Mouse (Mus musculus) forebrain, embryonic 13.5 days (tissue): Measurements from ENCODE around the gene Txndc15. TPM values are rescaled to one million over a fixed set of nuclear protein-coding genes. Genes with fewer than 3 reads are reported as not detected.
"Not testable (repeated sequence)": the region's sequence is repeated elsewhere in the genome, so short reads cannot be mapped to it uniquely, and the experiment has no call there.

Experiments
- ATAC-seq: fragments of 200-750 bp; cut with Nextera tagmentation; 2 replicates; pipeline ENCODE4 v1.8.0; 2017
- H3K27ac ChIP-seq: fragments of 300-500 bp; sonication (generic); 2 replicates; pipeline ENCODE4 v1.5.1; 2015; ENCODE audit warnings: inconsistent platforms, mild to moderate bottlenecking, moderate library complexity
- H3K27me3 ChIP-seq: fragments of 300-500 bp; sonication (generic); 2 replicates; pipeline ENCODE4 v1.6.1; 2015; ENCODE audit warnings: mild to moderate bottlenecking, inconsistent platforms
- H3K36me3 ChIP-seq: fragments of 300-500 bp; sonication (generic); 2 replicates; pipeline ENCODE4 v1.6.1; 2015; ENCODE audit warnings: mild to moderate bottlenecking, inconsistent platforms; ENCODE audit not compliant: poor library complexity, severe bottlenecking
- H3K4me1 ChIP-seq: fragments of 300-500 bp; sonication (generic); 2 replicates; pipeline ENCODE4 v1.6.1; 2015; ENCODE audit warnings: inconsistent platforms
- H3K4me2 ChIP-seq: fragments of 300-500 bp; sonication (generic); 2 replicates; pipeline ENCODE4 v1.6.1; 2015; ENCODE audit warnings: inconsistent platforms, mild to moderate bottlenecking, moderate library complexity
- H3K4me3 ChIP-seq: fragments of 300-500 bp; sonication (generic); 2 replicates; pipeline ENCODE4 v1.5.1; 2015; ENCODE audit warnings: mild to moderate bottlenecking, inconsistent platforms
- H3K9ac ChIP-seq: fragments of 300-500 bp; sonication (generic); 2 replicates; pipeline ENCODE4 v1.6.1; 2015; ENCODE audit warnings: mild to moderate bottlenecking, inconsistent platforms
- H3K9me3 ChIP-seq: fragments of 300-500 bp; sonication (generic); replicated peaks from 2 replicates; pipeline ENCODE4 v1.6.1; 2016; ENCODE audit warnings: inconsistent platforms
- WGBS: fragments of 180-500 bp; shearing (Covaris S2); methylation state at CpG from one replicate; pipeline ENCODE4 v1.1.7; 2015; 5-methylcytosine and 5-hydroxymethylcytosine counted together
- polyA plus RNA-seq: library from polyadenylated mRNA; unstranded; fragments of >200 nt; fragmentation: Nextera tagmentation; extraction: Ambion mirVana; gene quantifications from 2 replicates; pipeline ENCODE4 v1.2.1, GENCODE M21; 2015

Txndc15 gene
- polyA plus RNA-seq, 1 experiment from 2014 or later, result 98.2 TPM

GRCm38 (mm10) chr13:55695989-55696388 is 18.5 kb upstream of the Txndc15 start:
- Histone ChIP-seq H3K4me1 (peaks cover 29% of the 10 kb centered on the region), H3K36me3 (peaks cover 29% of the 10 kb centered on the region)
- H3K4me2 ChIP-seq, H3K9me3 ChIP-seq, H3K27me3 ChIP-seq, H3K27ac ChIP-seq, H3K9ac ChIP-seq, H3K4me3 ChIP-seq, ATAC-seq: not testable (repeated sequence)
- 100% methylated on average over 1 of the region's 3 CpGs for WGBS

- peaks cover 52% of the 10 kb centered on the region for H3K36me3 ChIP-seq
Observed at GRCm38 (mm10) chr13:55704301-55704700, 10.1 kb upstream of the Txndc15 start.

GRCm38 (mm10) chr13:55712846-55713245 is 1.6 kb upstream of the Txndc15 start:
- Histone ChIP-seq H3K36me3 (peaks cover 4% of the 10 kb centered on the region; the same call in 1 of the 2 replicates), H3K9me3 (no peaks in the 10 kb centered on the region), H3K4me1 (peaks cover 22% of the 10 kb centered on the region), H3K4me2 (no peak overlapping the region), H3K4me3 (no peak overlapping the region), H3K9ac (no peak overlapping the region), H3K27ac (no peak overlapping the region), H3K27me3 (no peaks in the 10 kb centered on the region)
- no peak for ATAC-seq
- 94% methylated on average over 3 of the region's 3 CpGs for WGBS

More at GRCm38 (mm10) chr13:55704301-55704700, 10.1 kb upstream of the Txndc15 start:
- 90% methylated on average over 4 of the region's 4 CpGs for WGBS
- Histone ChIP-seq H3K9ac (no peak overlapping the region), H3K4me3 (no peak overlapping the region), H3K27ac (no peak overlapping the region), H3K4me2 (no peak overlapping the region), H3K27me3 (no peaks in the 10 kb centered on the region), H3K4me1 (no peaks in the 10 kb centered on the region), H3K9me3 (no peaks in the 10 kb centered on the region)
- ATAC-seq, result no peak

GRCm38 (mm10) chr13:55715167-55715512 is 690 bp downstream of the Txndc15 start:
- peak overlapping the region; percentile 76 for H3K4me2 ChIP-seq
- H3K4me3 ChIP-seq, result peak overlapping the region; percentile 88
- H3K9me3 ChIP-seq, result no peaks in the 10 kb centered on the region
- peaks cover 24% of the 10 kb centered on the region for H3K4me1 ChIP-seq
- peak overlapping the region; percentile 94 for H3K27ac ChIP-seq
- WGBS, result 3% methylated on average over 5 of the region's 5 CpGs
- H3K9ac ChIP-seq, result peak overlapping the region; percentile 95
- no peaks in the 10 kb centered on the region for H3K27me3 ChIP-seq
- peaks cover 27% of the 10 kb centered on the region for H3K36me3 ChIP-seq
- peak; percentile 37 for ATAC-seq

GRCm38 (mm10) chr13:55715908-55716510 is 1.6 kb downstream of the Txndc15 start:
- H3K4me3 ChIP-seq, result 0 out of 2 replicates have a peak overlapping the region, but pooled peaks have one; percentile 88
- peak overlapping the region; percentile 95 for H3K9ac ChIP-seq
- ATAC-seq, result no peak
- H3K27ac ChIP-seq, result no peak overlapping the region
- H3K9me3 ChIP-seq, result no peaks in the 10 kb centered on the region
- no peaks in the 10 kb centered on the region for H3K27me3 ChIP-seq
- H3K4me1 ChIP-seq, result peaks cover 24% of the 10 kb centered on the region
- 83% methylated on average over 7 of the region's 7 CpGs for WGBS
- H3K36me3 ChIP-seq, result peaks cover 35% of the 10 kb centered on the region
- H3K4me2 ChIP-seq, result peak overlapping the region; percentile 76

- 77% methylated on average over 8 of the region's 8 CpGs for WGBS
- Histone ChIP-seq H3K27me3 (no peaks in the 10 kb centered on the region), H3K4me1 (peaks cover 13% of the 10 kb centered on the region), H3K36me3 (peaks cover 71% of the 10 kb centered on the region), H3K27ac (no peak overlapping the region), H3K4me3 (no peak overlapping the region), H3K4me2 (no peak overlapping the region), H3K9ac (no peak overlapping the region), H3K9me3 (no peaks in the 10 kb centered on the region)
- no peak for ATAC-seq
Observed at GRCm38 (mm10) chr13:55721516-55721915, 7.1 kb downstream of the Txndc15 start.

- Histone ChIP-seq H3K4me1 (peaks cover 8% of the 10 kb centered on the region), H3K27ac (no peak overlapping the region), H3K36me3 (peaks cover 71% of the 10 kb centered on the region), H3K27me3 (no peaks in the 10 kb centered on the region), H3K4me2 (no peak overlapping the region), H3K9me3 (no peaks in the 10 kb centered on the region), H3K9ac (no peak overlapping the region), H3K4me3 (no peak overlapping the region)
- 91% methylated on average over 2 of the region's 2 CpGs for WGBS
- no peak for ATAC-seq
Observed at GRCm38 (mm10) chr13:55721995-55722394, 7.5 kb downstream of the Txndc15 start.

- WGBS, result 5% methylated on average over 4 of the region's 4 CpGs
- no peak for ATAC-seq
- Histone ChIP-seq H3K4me2 (peak overlapping the region; percentile 69), H3K9me3 (no peaks in the 10 kb centered on the region), H3K27me3 (no peaks in the 10 kb centered on the region), H3K36me3 (peaks cover 30% of the 10 kb centered on the region), H3K4me1 (no peaks in the 10 kb centered on the region), H3K27ac (peak overlapping the region; percentile 97), H3K4me3 (peak overlapping the region; percentile 57), H3K9ac (peak overlapping the region; percentile 76)
Observed at GRCm38 (mm10) chr13:55726598-55727119, 12.2 kb downstream of the Txndc15 start.

- under 1% methylated on average over 73 of the region's 73 CpGs for WGBS
- Histone ChIP-seq H3K9ac (peak within 1 kb of the TSS; percentile 76), H3K9me3 (no peaks in the 10 kb centered on the region), H3K4me2 (peak within 1 kb of the TSS; percentile 69), H3K27ac (peak within 1 kb of the TSS; percentile 97), H3K27me3 (no peaks in the 10 kb centered on the region), H3K36me3 (peaks cover 25% of the 10 kb centered on the region), H3K4me3 (peak within 1 kb of the TSS; percentile 57), H3K4me1 (no peaks in the 10 kb centered on the region)
- ATAC-seq, result peak; percentile 93
Observed at GRCm38 (mm10) chr13:55727120-55727838, 12.8 kb downstream of the Txndc15 start, which contains the start of gene Pcbd2. Gene Pcbd2, plus strand, starts transcription at chr13:55727368.

GRCm38 (mm10) chr13:55727839-55728238 is 13.4 kb downstream of the Txndc15 start:
- Histone ChIP-seq H3K9ac (peak overlapping the region; percentile 76), H3K4me1 (no peaks in the 10 kb centered on the region), H3K27me3 (no peaks in the 10 kb centered on the region), H3K27ac (peak overlapping the region; percentile 97), H3K36me3 (peaks cover 22% of the 10 kb centered on the region), H3K4me2 (peak overlapping the region; percentile 69), H3K4me3 (peak overlapping the region; percentile 57), H3K9me3 (no peaks in the 10 kb centered on the region)
- 7% methylated on average over 19 of the region's 19 CpGs for WGBS
- peak; percentile 75 for ATAC-seq

- 85% methylated on average over 7 of the region's 7 CpGs for WGBS
- H3K4me2 ChIP-seq, result no peak overlapping the region
- no peak overlapping the region for H3K9ac ChIP-seq
- peaks cover under 1% of the 10 kb centered on the region; the same call in 1 of the 2 replicates for H3K36me3 ChIP-seq
- H3K27me3 ChIP-seq, result no peaks in the 10 kb centered on the region
- no peak overlapping the region for H3K27ac ChIP-seq
- H3K4me1 ChIP-seq, result no peaks in the 10 kb centered on the region
- H3K4me3 ChIP-seq, result no peak overlapping the region
- H3K9me3 ChIP-seq, result no peaks in the 10 kb centered on the region
- no peak for ATAC-seq
Observed at GRCm38 (mm10) chr13:55730716-55731115, 16.3 kb downstream of the Txndc15 start.

- Histone ChIP-seq H3K9me3 (no peaks in the 10 kb centered on the region), H3K9ac (no peak overlapping the region), H3K4me3 (no peak overlapping the region), H3K27me3 (no peaks in the 10 kb centered on the region), H3K4me2 (no peak overlapping the region), H3K36me3 (no peaks in the 10 kb centered on the region), H3K27ac (no peak overlapping the region), H3K4me1 (no peaks in the 10 kb centered on the region)
- WGBS, result 86% methylated on average over 2 of the region's 2 CpGs
- ATAC-seq, result no peak
Observed at GRCm38 (mm10) chr13:55732121-55732520, 17.7 kb downstream of the Txndc15 start.
